Mouse (Mus musculus) thymus, postnatal 36 days (tissue): Measurements from ENCODE around the gene Cdkn3.
"Not testable (repeated sequence)": the region's sequence is repeated elsewhere in the genome, so short reads cannot be mapped to it uniquely, and the experiment has no call there.

Experiments
- DNase-seq, 2 experiments: peaks; one replicate each; pipeline ENCODE4 v3.0.0; 2022; ENCODE audit warnings: mixed read lengths in 2 of 2

Cdkn3 gene

DNA sequence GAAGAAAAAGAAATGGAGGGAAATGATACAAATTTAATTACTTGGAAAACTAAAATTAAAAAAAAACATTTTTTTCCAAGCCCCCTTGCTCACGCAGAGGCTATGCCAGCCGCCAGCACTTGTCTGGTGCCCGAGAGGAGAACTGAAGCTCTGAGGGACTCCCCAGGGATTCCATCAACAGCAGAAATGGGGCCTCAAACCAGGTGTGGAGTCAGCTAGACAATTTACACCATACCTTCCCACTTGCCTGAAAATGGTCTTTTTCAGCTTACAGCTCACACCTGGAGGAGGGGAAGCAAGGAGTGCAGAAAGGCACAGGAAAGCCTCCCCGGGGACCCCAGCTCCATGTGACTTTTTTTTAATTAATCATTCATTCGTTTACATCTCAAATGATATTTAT is 24.9 kb downstream of the Cdkn3 start:
- DNase-seq: no peak

DNA sequence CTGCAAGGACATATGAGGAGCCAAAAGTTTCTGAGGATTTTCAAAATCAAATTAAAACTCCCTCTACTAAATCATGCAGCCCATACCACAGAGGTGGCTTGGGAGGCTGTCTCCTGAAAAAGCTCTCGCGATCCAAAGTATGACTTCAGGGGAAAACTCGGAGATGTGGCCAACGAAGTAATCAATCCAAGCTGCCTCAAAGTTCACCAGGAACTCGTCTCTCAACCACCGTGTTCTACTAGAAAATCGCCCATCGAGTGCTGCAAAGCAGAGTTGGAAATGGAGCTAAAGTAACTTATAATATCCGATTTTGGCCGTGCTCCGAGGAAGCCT is 27.1 kb downstream of the Cdkn3 start:
- DNase-seq: no peak

DNA sequence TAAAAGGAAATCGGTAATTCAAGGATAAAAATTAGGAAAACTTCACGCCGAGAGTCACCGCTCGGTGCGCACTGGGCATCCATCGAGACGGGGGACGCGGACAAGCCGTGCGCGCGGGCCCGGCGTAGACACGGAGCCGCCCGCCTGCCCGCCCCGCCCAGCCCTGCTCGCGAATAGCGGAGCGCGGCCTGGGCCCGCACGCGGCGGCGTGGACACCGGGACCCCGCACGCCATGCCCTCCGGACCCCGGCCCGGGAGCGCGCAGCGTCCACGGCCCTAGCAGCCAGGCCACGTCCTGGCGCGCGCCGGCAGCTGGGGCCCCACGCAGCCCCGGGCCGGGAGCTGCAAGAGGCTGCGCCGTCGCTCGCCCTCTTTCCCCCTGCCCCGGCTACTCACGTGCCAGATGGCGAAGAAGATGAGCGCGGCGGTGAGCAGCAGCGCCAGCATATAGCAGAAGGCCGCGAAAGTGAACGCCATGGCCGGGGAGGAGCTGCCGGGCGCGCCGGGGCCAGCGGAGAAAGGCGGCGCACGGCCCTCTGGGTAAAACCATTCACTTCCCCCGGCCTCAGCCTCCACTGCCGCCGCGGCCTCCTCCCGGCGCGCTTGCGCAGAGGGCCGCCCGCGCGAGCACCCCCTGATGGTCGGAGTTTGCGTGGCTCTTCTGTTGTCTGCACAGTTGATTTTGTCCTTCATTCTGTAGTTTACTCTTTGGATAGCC is 27.6 kb downstream of the Cdkn3 start, which contains the start of gene Cnih1:
Gene Cnih1, minus strand, starts transcription at position 625 of the 718 bp plus-strand sequence.
- DNase-seq: peak; percentile 89 to 91

DNA sequence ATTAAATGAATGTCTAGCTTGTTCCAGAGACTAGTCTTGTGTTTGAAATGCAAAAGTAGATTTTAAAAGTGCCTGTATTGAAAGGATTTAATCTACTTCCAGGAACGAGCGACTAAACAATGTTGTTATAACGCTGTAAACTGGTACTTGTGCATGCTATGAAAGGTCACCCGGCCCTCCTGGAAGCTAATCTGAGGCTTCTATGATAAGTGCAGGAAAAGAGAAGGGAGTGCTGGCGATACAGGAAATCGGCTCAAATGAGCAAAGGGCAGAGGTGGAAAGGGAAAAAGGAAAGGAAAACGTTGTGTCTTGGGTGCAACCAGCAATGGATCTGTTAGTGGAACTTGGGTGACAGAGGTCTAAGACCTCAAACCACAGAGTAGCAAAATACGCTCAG is 28.2 kb downstream of the Cdkn3 start:
- no peak for DNase-seq

- DNase-seq: peak; percentile 23 to 30
Measured at GRCm38 (mm10) chr14:46790303-46790702, 30.0 kb downstream of the Cdkn3 start.

DNA sequence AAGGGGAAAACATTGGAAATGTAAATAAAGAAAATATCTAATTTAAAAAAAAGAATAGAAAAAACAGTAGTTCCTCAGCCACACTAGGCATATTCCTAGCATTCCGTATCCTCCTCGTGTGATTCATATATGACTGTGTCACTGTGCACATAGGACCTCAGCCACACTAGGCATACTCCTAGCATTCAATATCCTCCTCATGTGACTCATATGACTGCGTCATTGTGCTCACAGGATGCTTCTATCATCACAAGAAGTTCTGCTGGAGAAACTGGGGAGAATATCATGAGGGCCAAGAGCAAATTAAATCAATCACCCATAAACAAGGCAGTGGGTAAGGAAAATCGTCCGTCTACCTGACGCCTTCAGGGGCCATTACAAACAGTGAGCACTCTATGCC is 30.4 kb downstream of the Cdkn3 start:
- DNase-seq: no peak

GRCm38 (mm10) chr14:46794157-46794556 is 33.8 kb downstream of the Cdkn3 start:
- no peak for DNase-seq

DNA sequence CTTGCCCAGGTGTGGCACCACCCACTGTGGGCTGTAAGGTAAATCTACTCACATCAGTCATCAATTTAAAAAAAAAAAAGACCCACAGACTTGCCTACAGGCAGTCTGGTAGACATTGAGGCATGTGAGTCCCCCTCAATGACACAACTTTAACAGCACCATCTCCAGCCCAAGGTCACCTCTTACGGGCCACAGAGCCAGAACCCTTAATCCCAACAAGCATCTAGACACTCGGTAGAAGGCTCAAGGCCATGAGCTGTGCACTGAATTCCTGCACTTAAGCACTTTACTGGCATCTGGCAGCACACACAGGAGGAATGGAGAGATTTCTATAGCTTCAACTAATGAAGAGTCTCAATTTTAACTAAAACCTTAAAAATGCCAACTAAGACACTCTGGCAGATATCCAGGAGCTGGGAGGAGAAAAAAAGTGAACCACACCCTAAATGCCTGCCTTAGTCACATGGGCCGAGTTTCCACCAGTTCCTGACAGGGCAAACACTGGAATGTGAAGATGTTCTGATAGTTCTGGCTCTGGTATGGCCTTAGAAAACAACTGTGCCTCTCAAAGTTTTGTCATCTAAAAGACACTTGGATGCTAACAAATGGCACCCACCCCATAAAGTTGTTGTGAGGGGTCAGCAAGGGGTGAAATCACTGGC is 40.5 kb downstream of the Cdkn3 start:
- DNase-seq: no peak

- no peak for DNase-seq
Measured at GRCm38 (mm10) chr14:46803259-46803658, 42.9 kb downstream of the Cdkn3 start.

GRCm38 (mm10) chr14:46803791-46804190 is 43.5 kb downstream of the Cdkn3 start:
- no peak for DNase-seq

DNA sequence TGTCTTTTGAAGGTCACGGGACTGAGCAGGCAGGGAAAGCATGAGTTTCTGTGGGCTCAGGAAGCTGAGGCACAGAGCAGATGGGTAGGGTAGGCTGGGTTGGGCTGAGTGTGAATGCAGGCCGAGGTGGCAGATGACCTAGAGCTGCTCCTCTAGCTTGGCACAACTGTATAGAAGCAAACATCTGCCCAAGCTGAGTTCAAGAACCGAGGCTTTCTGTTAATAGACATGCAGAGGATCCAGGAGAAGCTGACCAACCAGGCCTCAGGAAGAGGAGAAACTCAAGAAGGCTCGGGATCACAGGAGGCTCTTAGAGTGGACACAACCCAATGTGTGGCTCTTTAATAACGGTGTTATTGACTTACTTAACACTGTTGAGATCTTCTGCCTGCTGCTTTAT is 45.8 kb downstream of the Cdkn3 start:
- DNase-seq: no peak

DNA sequence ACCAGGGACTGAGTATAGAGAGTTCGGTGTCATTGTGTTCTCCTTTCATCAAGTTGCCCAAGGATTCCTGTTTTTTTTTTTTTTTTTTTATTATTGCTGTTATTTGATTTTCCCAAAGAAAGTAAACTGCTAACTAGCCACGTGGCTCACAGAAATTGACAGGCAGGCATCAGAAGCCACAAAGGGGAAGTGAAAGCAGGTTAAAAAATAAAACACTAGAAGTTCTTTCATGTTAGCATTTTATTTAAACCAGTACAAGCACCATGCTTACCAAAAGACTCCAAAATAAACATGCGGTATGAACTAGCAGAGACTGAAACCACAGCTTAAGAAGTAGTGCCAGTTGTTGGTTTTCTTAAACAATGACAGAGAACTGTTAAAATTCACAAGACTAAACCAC is 47.6 kb downstream of the Cdkn3 start:
- DNase-seq: no peak

DNA sequence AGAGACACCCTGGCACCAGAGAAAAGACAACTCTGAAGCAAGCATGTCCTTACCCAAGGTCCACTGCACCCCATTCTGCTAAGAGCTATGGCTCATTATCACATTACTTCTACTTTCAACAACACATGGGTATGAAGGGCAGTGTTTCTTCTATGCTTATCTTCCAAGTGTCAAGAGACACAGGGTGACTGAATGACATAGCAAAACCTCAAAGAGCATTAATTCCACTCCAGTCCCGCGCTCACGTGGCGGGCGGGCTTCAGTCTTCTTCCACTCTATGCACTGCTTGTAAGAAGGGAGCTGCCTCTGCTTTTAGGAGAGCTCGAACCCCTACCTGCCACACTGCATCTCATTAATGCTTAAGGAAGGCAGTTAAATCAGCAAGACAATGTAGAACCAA is 55.3 kb downstream of the Cdkn3 start:
- DNase-seq: no peak

DNA sequence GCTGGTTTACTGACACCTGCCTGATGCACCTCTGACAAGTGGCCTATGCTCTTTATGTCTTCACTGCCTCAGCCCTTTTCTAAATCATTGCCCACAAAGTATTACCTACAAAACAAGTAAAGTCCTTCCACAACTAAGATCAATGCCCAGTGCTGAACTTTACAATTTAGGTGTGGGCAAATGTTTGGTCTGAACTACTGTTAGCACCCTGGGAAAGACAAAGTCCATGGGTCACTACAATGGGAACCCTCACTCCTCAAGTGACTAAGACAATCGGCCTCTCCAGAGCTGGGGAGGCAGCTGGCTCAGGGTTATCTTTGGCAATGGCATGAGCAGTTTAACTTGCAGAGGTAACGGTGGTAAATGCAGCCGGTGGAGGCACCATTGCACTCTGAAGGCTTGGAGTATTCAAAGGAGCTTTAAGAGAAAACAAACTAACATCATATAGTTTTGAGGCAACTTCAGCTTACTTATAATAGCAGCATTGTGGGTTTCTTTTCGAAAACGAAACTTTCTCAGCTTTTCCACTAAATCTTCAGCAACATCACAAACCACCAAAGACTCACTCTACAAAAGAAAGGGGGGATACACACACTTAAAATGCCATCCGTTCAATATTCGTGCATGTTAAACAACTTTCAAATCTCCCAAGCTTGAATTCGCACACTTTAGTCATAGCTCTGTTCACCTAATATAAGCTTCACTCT is 56.7 kb downstream of the Cdkn3 start:
- DNase-seq: no peak

- DNase-seq: no peak
Measured at GRCm38 (mm10) chr14:46818743-46819142, 58.4 kb downstream of the Cdkn3 start.

GRCm38 (mm10) chr14:46819961-46820360 is 59.6 kb downstream of the Cdkn3 start:
- DNase-seq: not testable (repeated sequence)
